Mouse (Mus musculus) MEL (cell line): ENCODE measurements around the gene Pla2g3. TPM values are rescaled to one million over a fixed set of nuclear protein-coding genes. Genes with fewer than 3 reads are reported as not detected.

Experiments used
- DNase-seq: peaks from one replicate; pipeline ENCODE4 v3.0.0; 2011; ENCODE audit warnings: low read depth, low spot score
- H3K27ac ChIP-seq: 2 replicates; pipeline ENCODE4 v1.5.1; 2012; ENCODE audit warnings: low read depth, mild to moderate bottlenecking, control low read depth, low read length, moderate library complexity; ENCODE audit not compliant: control insufficient read depth
- H3K27me3 ChIP-seq, 2 experiments: fragments of 150-350 bp in 1 of 2; sonication (generic) in 1 of 2; 2 replicates each; pipeline ENCODE4 v1.6.1; 2012; ENCODE audit warnings: low read length in 2 of 2, mild to moderate bottlenecking in 2 of 2, improper control_type of control experiment in 1 of 2, moderate library complexity in 1 of 2; ENCODE audit not compliant: insufficient read depth in 2 of 2, control insufficient read depth in 1 of 2
- H3K36me3 ChIP-seq, 2 experiments: 2 replicates each; pipeline ENCODE4 v1.6.1; 2012 to 2014; ENCODE audit warnings: low read length in 2 of 2, improper control_type of control experiment in 1 of 2, inconsistent platforms in 1 of 2, mild to moderate bottlenecking in 1 of 2; ENCODE audit not compliant: insufficient read depth in 2 of 2, control insufficient read depth in 1 of 2
- H3K4me1 ChIP-seq, 2 experiments: fragments of 150-350 bp in 1 of 2; sonication (generic) in 1 of 2; 2 replicates each; pipeline ENCODE4 v1.6.1; 2012; ENCODE audit warnings: low read length in 2 of 2, improper control_type of control experiment in 1 of 2, mild to moderate bottlenecking in 1 of 2; ENCODE audit not compliant: insufficient read depth in 2 of 2, control insufficient read depth in 1 of 2
- H3K4me3 ChIP-seq, 2 experiments: fragments of 150-350 bp in 1 of 2; sonication (generic) in 1 of 2; 2 replicates each; pipeline ENCODE4 v1.5.1; 2012; ENCODE audit warnings: low read depth in 2 of 2, low read length in 2 of 2, mild to moderate bottlenecking in 2 of 2, moderate library complexity in 2 of 2, control low read depth in 1 of 2, improper control_type of control experiment in 1 of 2; ENCODE audit not compliant: control insufficient read depth in 1 of 2, insufficient read depth in 1 of 2
- H3K79me2 ChIP-seq: 2 replicates; pipeline ENCODE4 v1.6.1; 2012; ENCODE audit warnings: mild to moderate bottlenecking, low read length, moderate library complexity; ENCODE audit not compliant: control insufficient read depth, poor library complexity, insufficient read depth
- H3K9ac ChIP-seq: 2 replicates; pipeline ENCODE4 v1.6.1; 2012; ENCODE audit warnings: low read depth, mild to moderate bottlenecking, control low read depth, low read length, moderate library complexity; ENCODE audit not compliant: control insufficient read depth, poor library complexity, severe bottlenecking
- H3K9me3 ChIP-seq: fragments of 150-350 bp; sonication (generic); replicated peaks from 2 replicates; pipeline ENCODE4 v1.6.1; 2012; ENCODE audit warnings: mild to moderate bottlenecking, low read length, improper control_type of control experiment, moderate library complexity; ENCODE audit not compliant: insufficient read depth
- BHLHE40 ChIP-seq: IDR thresholded peaks from 2 replicates; pipeline ENCODE4 v1.6.1; 2012; ENCODE audit warnings: low read depth, mild to moderate bottlenecking, inconsistent platforms, low read length, improper control_type of control experiment, borderline replicate concordance
- CHD2 ChIP-seq: IDR thresholded peaks from 2 replicates; pipeline ENCODE4 v1.6.1; 2011; ENCODE audit warnings: low read length, improper control_type of control experiment
- GABPA ChIP-seq: IDR thresholded peaks from 2 replicates; pipeline ENCODE4 v1.6.1; 2012; ENCODE audit warnings: low read depth, mild to moderate bottlenecking, inconsistent platforms, low read length, improper control_type of control experiment, moderate library complexity
- GATA1 ChIP-seq: IDR thresholded peaks from 2 replicates; pipeline ENCODE4 v1.6.1; 2011; ENCODE audit warnings: low read depth, low read length, improper control_type of control experiment
- JUND ChIP-seq: IDR thresholded peaks from 2 replicates; pipeline ENCODE4 v1.6.1; 2011; ENCODE audit warnings: low read depth, mild to moderate bottlenecking, improper control_type of control experiment, low read length
- KAT2A ChIP-seq: conservative IDR thresholded peaks from 2 replicates; pipeline ENCODE4 v1.6.1; 2012; ENCODE audit warnings: low read depth, low read length, improper control_type of control experiment, inconsistent platforms
- MAFK ChIP-seq: IDR thresholded peaks from 2 replicates; pipeline ENCODE4 v1.6.1; 2011; ENCODE audit warnings: low read depth, mild to moderate bottlenecking, low read length, improper control_type of control experiment, borderline replicate concordance
- MEF2A ChIP-seq: IDR thresholded peaks from 2 replicates; pipeline ENCODE4 v1.6.1; 2014; ENCODE audit warnings: low read depth, mild to moderate bottlenecking, inconsistent platforms, low read length, improper control_type of control experiment; ENCODE audit not compliant: poor library complexity, insufficient replicate concordance, severe bottlenecking; ENCODE audit errors: extremely low read depth
- MXI1 ChIP-seq: IDR thresholded peaks from 2 replicates; pipeline ENCODE4 v1.6.1; 2011; ENCODE audit warnings: mild to moderate bottlenecking, low read depth, low read length, improper control_type of control experiment
- POLR2A ChIP-seq, 2 experiments: IDR thresholded peaks; 2 replicates each; pipeline ENCODE4 v1.6.1; 2011 to 2012; ENCODE audit warnings: low read length in 2 of 2, mild to moderate bottlenecking in 2 of 2, control low read depth in 1 of 2, improper control_type of control experiment in 1 of 2, low read depth in 1 of 2, moderate library complexity in 1 of 2; ENCODE audit not compliant: control insufficient read depth in 1 of 2, insufficient read depth in 1 of 2, poor library complexity in 1 of 2
- RAD21 ChIP-seq: IDR thresholded peaks from 2 replicates; pipeline ENCODE4 v1.6.1; 2011; ENCODE audit warnings: mild to moderate bottlenecking, low read depth, low read length, improper control_type of control experiment
- TCF12 ChIP-seq: IDR thresholded peaks from 2 replicates; pipeline ENCODE4 v1.6.1; 2014; ENCODE audit warnings: low read depth, mild to moderate bottlenecking, inconsistent platforms, low read length, improper control_type of control experiment, moderate library complexity
- ZC3H11A ChIP-seq: IDR thresholded peaks from 2 replicates; pipeline ENCODE4 v1.6.1; 2012; ENCODE audit warnings: low read depth, mild to moderate bottlenecking, inconsistent platforms, low read length, improper control_type of control experiment
- polyA plus RNA-seq, 2 experiments: library from polyadenylated mRNA; stranded (reverse) in 1 of 2; unstranded in 1 of 2; fragments of >175 nt in 1 of 2; fragments of >200 nt in 1 of 2; gene quantifications; 2 replicates each; pipeline versions ENCODE4 v1.2.1 to v1.2.4; 2012; ENCODE audit warnings: low replicate concordance in 2 of 2, low read depth in 1 of 2; ENCODE audit not compliant: insufficient read length in 2 of 2, insufficient read depth in 1 of 2, missing spikeins in 1 of 2
- total RNA-seq: library from RNA; depleted of rRNA; stranded (reverse); fragments of 300-350 nt; gene quantifications from 2 replicates; pipeline ENCODE4 v1.2.3, GENCODE M21; 2012

Pla2g3 gene
- total and polyA plus RNA-seq, 3 experiments: 0.15 to 0.39 TPM; not detected in 1

DNA sequence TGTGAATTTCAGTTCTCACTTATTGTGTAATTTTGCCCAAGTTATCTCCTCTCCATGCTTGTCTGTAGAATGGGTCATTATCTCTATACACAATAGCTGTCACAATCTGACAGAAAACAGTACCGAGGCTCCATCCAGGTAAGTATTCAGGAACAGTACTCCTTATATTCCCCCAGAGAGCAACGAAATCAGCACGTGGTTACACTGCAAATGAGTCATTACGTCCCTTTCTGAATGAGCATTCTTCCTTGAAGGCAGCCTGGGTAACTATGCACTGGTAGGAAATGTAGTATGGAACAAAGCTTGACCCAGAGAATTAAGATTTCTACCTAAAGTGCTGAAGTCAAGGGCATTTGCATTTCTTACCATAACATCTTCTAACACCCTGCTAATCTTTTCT is 45.4 kb upstream of the Pla2g3 start:
- peaks cover 0 to 6% of the 10 kb centered on the region in 2 experiments; a peak in 1 of 4 replicates for H3K36me3 ChIP-seq
- DNase-seq: no peak
- H3K27ac ChIP-seq: no peak overlapping the region

GRCm38 (mm10) chr11:3443091-3443490 is 45.0 kb upstream of the Pla2g3 start:
- no peak overlapping the region for H3K4me3 ChIP-seq
- no peaks in the 10 kb centered on the region for H3K79me2 ChIP-seq
- no peak overlapping the region for H3K9ac ChIP-seq
- H3K27me3 ChIP-seq: no peaks in the 10 kb centered on the region
- H3K4me1 ChIP-seq: peaks cover 0 to 9% of the 10 kb centered on the region in 2 experiments; a peak in 2 of 4 replicates
- H3K27ac ChIP-seq: no peak overlapping the region
- no peak for DNase-seq
- H3K9me3 ChIP-seq: no peaks in the 10 kb centered on the region
- peaks cover 0 to 6% of the 10 kb centered on the region in 2 experiments; a peak in 1 of 4 replicates for H3K36me3 ChIP-seq
- TF ChIP-seq MEF2A (no peak), GATA1 (no peak), BHLHE40 (no peak), TCF12 (no peak), POLR2A (IDR thresholded peaks at IDR 0.05; ENCODE audit: control insufficient read depth in 1 of 2, insufficient read depth in 1 of 2, low read depth in 1 of 2, low read length in 2 of 2, poor library complexity in 1 of 2) (no peak), CHD2 (no peak), KAT2A (no peak), RAD21 (no peak), JUND (no peak)

More for the DNA sequence above, 45.4 kb upstream of the Pla2g3 start:
- Histone ChIP-seq H3K9me3 (no peaks in the 10 kb centered on the region), H3K9ac (no peak overlapping the region), H3K27me3 (no peaks in the 10 kb centered on the region), H3K4me3 (no peak overlapping the region), H3K4me1 (peaks cover 0 to 9% of the 10 kb centered on the region in 2 experiments; a peak in 2 of 4 replicates), H3K79me2 (no peaks in the 10 kb centered on the region)
- TF ChIP-seq GABPA (no peak), MAFK (no peak), MXI1 (no peak)

DNA sequence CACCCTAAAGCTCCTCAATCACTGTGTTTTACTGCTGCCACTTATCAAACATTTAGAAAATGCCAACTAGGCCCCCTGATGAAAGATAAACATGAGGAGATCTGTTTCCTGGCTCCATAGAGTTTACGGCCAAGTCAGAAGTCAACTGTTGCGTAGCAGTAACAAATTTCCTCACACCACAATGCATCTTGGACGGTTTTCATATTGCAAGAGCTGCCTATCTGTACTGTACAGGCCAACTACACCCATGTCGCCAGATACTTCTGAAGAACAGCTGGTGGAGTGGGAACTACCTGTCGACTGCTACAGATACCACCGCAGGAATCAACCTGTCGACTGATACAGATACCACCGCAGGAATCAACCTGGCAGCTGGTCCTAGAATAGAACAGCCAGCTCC is 43.2 kb upstream of the Pla2g3 start:
- H3K4me3 ChIP-seq: no peak overlapping the region
- no peaks in the 10 kb centered on the region for H3K9me3 ChIP-seq
- peaks cover 0 to 6% of the 10 kb centered on the region in 2 experiments; a peak in 1 of 4 replicates for H3K36me3 ChIP-seq
- no peak overlapping the region for H3K27ac ChIP-seq
- TF ChIP-seq TCF12 (peak; percentile 10; the same call in 1 of the 2 replicates), ZC3H11A (no peak)
- H3K79me2 ChIP-seq: no peaks in the 10 kb centered on the region
- DNase-seq: no peak
- H3K9ac ChIP-seq: no peak overlapping the region
- H3K4me1 ChIP-seq: peaks cover 0 to 9% of the 10 kb centered on the region in 2 experiments; a peak in 2 of 4 replicates
- H3K27me3 ChIP-seq: no peaks in the 10 kb centered on the region
